Mouse (Mus musculus) midbrain, postnatal 0 days (tissue): ENCODE measurements around the gene Tspyl2. TPM values are rescaled to one million over a fixed set of nuclear protein-coding genes. Genes with fewer than 3 reads are reported as not detected.
"Not testable (repeated sequence)": the region's sequence is repeated elsewhere in the genome, so short reads cannot be mapped to it uniquely, and the experiment has no call there.

Source experiments
- ATAC-seq: fragments of 200-750 bp; cut with Nextera tagmentation; 2 replicates; pipeline ENCODE4 v1.8.0; 2017; ENCODE audit warnings: moderate number of reproducible peaks, mild to moderate bottlenecking, moderate TSS enrichment, moderate library complexity; ENCODE audit not compliant: low FRiP score
- DNase-seq: peaks from one replicate; pipeline ENCODE4 v3.0.0-alpha.2; 2015; ENCODE audit warnings: low spot score
- H3K27ac ChIP-seq: fragments of 300-500 bp; sonication (generic); 2 replicates; pipeline ENCODE4 v1.5.1; 2014; ENCODE audit warnings: low read depth, mild to moderate bottlenecking, low read length, mixed read lengths
- H3K27me3 ChIP-seq: fragments of 300-500 bp; sonication (generic); 2 replicates; pipeline ENCODE4 v1.6.1; 2014; ENCODE audit warnings: low read length, control low read depth, mixed read lengths; ENCODE audit not compliant: insufficient read depth
- H3K36me3 ChIP-seq: fragments of 300-500 bp; sonication (generic); 2 replicates; pipeline ENCODE4 v1.6.1; 2014; ENCODE audit warnings: low read length, control low read depth, mixed read lengths; ENCODE audit not compliant: insufficient read depth
- H3K4me1 ChIP-seq: fragments of 300-500 bp; sonication (generic); 2 replicates; pipeline ENCODE4 v1.6.1; 2014; ENCODE audit warnings: mild to moderate bottlenecking, control low read depth, antibody characterized with exemption, low read length, mixed read lengths; ENCODE audit not compliant: insufficient read depth
- H3K4me2 ChIP-seq: fragments of 300-500 bp; sonication (generic); 2 replicates; pipeline ENCODE4 v1.6.1; 2014; ENCODE audit warnings: low read depth, mild to moderate bottlenecking, low read length, mixed read lengths; ENCODE audit not compliant: poor library complexity, severe bottlenecking
- H3K4me3 ChIP-seq: fragments of 300-500 bp; sonication (generic); 2 replicates; pipeline ENCODE4 v1.5.1; 2014; ENCODE audit warnings: low read depth, mild to moderate bottlenecking, low read length, moderate library complexity
- H3K9ac ChIP-seq: fragments of 300-500 bp; sonication (generic); replicated peaks from 2 replicates; pipeline ENCODE4 v1.6.1; 2014; ENCODE audit warnings: mild to moderate bottlenecking, low read length, moderate library complexity, mixed read lengths; ENCODE audit not compliant: poor library complexity, severe bottlenecking
- H3K9me3 ChIP-seq: fragments of 300-500 bp; sonication (generic); 2 replicates; pipeline ENCODE4 v1.6.1; 2016; ENCODE audit warnings: low read length, control low read depth
- CTCF ChIP-seq: IDR thresholded peaks from 2 replicates; pipeline ENCODE4 v1.5.1; 2016; ENCODE audit warnings: antibody characterized with exemption, mild to moderate bottlenecking
- WGBS: fragments of 180-500 bp; shearing (Covaris S2); extraction: QIAGEN DNeasy Blood & Tissue Kit; methylation state at CpG from one replicate; pipeline ENCODE4 v1.1.7; 2014; 5-methylcytosine and 5-hydroxymethylcytosine counted together
- polyA plus RNA-seq: library from polyadenylated mRNA; unstranded; fragments of >200 nt; fragmentation: Nextera tagmentation; extraction: Ambion mirVana; gene quantifications from 2 replicates; pipeline ENCODE4 v1.2.1, GENCODE M21; 2015
- total RNA-seq: library from RNA; depleted of rRNA; stranded (reverse); fragments of >200 nt; gene quantifications from 2 replicates; pipeline ENCODE4 v1.2.3, GENCODE M21; 2014

Gene Tspyl2
- total and polyA plus RNA-seq, 2 experiments from 2014 or later = 29.1 to 56.8 TPM

DNA sequence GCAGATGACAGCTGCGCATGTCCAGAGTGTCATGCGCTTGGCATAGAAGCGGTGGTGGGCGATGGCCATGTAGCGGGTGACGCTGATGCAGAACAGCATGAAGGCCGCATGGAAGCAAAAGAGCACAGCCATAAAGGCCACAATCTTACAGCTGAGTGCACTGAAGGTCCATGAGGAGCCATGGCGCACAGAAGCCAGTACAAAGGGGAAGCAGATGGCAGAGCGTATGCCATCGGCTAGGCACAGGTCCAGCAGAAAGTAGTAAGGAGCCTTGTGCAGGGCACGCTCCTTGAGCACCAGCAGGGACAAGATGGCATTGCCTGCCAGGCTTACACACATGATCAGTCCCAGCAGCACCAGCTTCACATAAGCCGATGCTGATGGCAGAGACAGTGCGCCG is 4.8 kb upstream of the Tspyl2 start:
- H3K9me3 ChIP-seq = no peaks in the 10 kb centered on the region
- no peak for ATAC-seq
- peaks cover 11% of the 10 kb centered on the region; the same call in 1 of the 2 replicates for H3K27me3 ChIP-seq
- WGBS = 96% methylated on average over 14 of the region's 14 CpGs
- no peak overlapping the region for H3K4me3 ChIP-seq
- no peaks in the 10 kb centered on the region for H3K36me3 ChIP-seq
- no peak overlapping the region for H3K27ac ChIP-seq
- H3K4me1 ChIP-seq = no peaks in the 10 kb centered on the region
- H3K4me2 ChIP-seq = no peak overlapping the region
- no peak overlapping the region for H3K9ac ChIP-seq
- peak; percentile 74 for DNase-seq
- no peak for TF ChIP-seq CTCF

DNA sequence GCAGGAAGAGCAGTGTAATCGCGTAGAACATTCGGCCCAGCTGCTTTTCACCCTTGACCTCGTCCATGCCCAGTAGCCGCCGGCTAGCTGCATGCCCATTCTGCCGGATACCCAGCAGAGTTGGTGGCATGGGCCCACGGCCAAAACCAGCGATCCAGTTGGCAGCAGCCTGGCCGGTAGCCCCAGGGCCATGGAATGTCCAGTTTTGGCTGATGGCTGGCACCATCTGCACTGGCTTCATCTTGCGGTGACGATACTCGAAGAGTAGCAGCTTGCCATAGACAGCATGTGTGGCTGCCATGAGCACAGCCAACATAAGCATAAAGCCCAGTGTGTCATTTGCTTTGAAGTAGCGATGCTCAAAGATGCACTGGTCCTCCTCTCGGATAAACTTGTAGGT is 4.4 kb upstream of the Tspyl2 start:
- ATAC-seq (no peak), DNase-seq (peak; percentile 26)
- Histone ChIP-seq H3K4me1 (no peaks in the 10 kb centered on the region), H3K27ac (no peak overlapping the region), H3K27me3 (peaks cover 11% of the 10 kb centered on the region; the same call in 1 of the 2 replicates), H3K9ac (no peak overlapping the region), H3K9me3 (no peaks in the 10 kb centered on the region), H3K4me2 (no peak overlapping the region), H3K36me3 (no peaks in the 10 kb centered on the region), H3K4me3 (no peak overlapping the region)
- no peak for TF ChIP-seq CTCF
- 91% methylated on average over 15 of the region's 15 CpGs for WGBS

DNA sequence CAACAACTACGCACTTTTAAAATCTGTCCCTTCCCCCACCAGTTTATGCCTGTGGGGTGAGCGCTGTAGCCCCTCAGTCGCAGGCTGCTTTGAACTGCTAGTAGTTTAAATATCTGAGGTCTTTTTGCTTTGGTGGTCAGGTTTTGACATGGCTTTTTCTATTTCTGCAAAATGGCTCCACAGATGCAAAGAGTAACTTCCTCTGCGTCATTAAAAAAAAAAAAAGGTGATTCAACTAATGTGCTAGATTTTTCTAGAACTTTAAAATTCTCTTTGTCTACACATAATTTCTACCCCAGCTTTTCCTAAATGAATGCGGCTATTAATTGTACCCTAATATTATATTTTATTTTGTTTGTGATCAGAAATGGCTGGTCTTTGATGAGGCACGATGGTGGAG is 678 bp upstream of the Tspyl2 start:
- Histone ChIP-seq H3K27me3 (peaks cover 15% of the 10 kb centered on the region; the same call in 1 of the 2 replicates), H3K9me3 (no peaks in the 10 kb centered on the region), H3K9ac (no peak overlapping the region), H3K4me2 (peak overlapping the region; percentile 28; the same call in 1 of the 2 replicates), H3K4me1 (no peaks in the 10 kb centered on the region; the same call in 1 of the 2 replicates), H3K4me3 (peak overlapping the region; percentile 22), H3K36me3 (0 out of 2 replicates have a peak, but pooled peaks cover 2% of the 10 kb centered on the region), H3K27ac (peak overlapping the region; percentile 69)
- no peak for ATAC-seq
- 34% methylated on average over 6 of the region's 6 CpGs for WGBS
- TF ChIP-seq CTCF = no peak
- no peak for DNase-seq

DNA sequence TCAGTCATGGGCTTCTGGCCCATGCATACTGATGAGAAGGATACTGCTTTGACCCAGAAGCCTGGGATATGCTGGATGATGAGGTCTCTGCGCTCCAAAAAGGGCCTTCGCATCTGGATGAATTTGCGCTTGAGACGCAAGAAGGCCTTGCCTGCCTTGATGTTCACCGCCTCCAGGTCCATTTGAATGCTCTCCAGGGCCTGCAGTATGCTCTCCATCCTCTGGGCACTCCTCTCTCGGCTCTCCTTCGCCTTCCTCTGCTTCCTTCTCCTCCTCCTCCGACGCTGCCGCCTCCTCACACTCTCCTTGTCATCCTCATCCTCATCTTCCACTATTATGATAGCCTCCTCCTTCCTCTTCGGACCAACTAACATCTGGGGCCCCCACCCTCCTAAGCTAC is 729 bp downstream of the Tspyl2 start:
- DNase-seq (no peak), ATAC-seq (no peak)
- Histone ChIP-seq H3K4me3 (peak overlapping the region; percentile 51), H3K9me3 (no peaks in the 10 kb centered on the region), H3K4me2 (peak overlapping the region; percentile 44), H3K4me1 (peaks cover 2% of the 10 kb centered on the region; the same call in 1 of the 2 replicates), H3K27me3 (peaks cover 15% of the 10 kb centered on the region; the same call in 1 of the 2 replicates), H3K36me3 (0 out of 2 replicates have a peak, but pooled peaks cover 2% of the 10 kb centered on the region), H3K9ac (peak overlapping the region; percentile 80), H3K27ac (peak overlapping the region; percentile 92)
- WGBS = 25% methylated on average over 11 of the region's 11 CpGs
- TF ChIP-seq CTCF = no peak

DNA sequence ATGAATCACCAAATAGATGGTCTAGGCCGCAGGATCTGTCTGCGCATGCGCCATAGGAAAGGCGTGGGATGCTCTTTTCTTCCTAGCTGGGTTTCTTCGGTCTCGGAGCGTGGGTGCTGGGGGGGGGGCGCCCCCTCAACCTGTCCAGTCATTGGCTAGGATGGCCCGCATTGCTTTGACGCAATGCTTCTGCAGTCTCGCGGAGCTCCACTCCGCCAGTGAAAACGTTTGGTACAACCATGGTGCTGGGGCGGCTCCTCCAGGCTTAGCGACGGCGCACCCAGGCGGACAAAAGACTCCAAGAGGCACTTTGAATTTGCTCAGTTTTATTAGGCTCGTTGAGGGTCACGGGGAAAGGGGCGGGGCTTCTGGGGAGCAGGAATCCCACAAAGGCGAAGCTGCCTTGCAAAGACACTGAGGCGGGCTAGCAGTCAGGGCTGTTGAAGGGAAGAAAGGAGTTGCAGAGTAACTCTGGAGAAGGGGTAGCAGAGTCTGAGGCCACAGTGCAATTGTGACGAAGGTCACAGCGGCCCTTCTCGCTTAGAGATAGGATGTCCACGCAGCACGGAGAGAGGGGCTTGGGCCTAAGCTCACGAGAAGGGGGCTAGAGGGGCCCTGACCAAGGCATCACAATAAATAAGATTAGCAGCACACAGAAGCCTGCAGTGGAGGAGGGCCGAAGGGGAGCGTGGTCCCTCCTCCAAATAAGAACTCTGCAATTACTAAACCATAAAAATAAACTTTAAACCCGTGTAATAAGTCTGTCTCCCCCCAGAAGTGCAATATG is 5.5 kb downstream of the Tspyl2 start:
- 0 out of 2 replicates have a peak, but pooled peaks cover 2% of the 10 kb centered on the region for H3K36me3 ChIP-seq
- H3K4me2 ChIP-seq = peak overlapping the region; percentile 30; the same call in 1 of the 2 replicates
- DNase-seq (peak; percentile 96), ATAC-seq (peak; percentile 98)
- H3K4me1 ChIP-seq = peaks cover 2% of the 10 kb centered on the region; the same call in 1 of the 2 replicates
- 0 out of 2 replicates have a peak, but pooled peaks cover 4% of the 10 kb centered on the region for H3K27me3 ChIP-seq
- H3K4me3 ChIP-seq = no peak overlapping the region
- TF ChIP-seq CTCF = peak; percentile 41
- WGBS = 12% methylated on average over 33 of the region's 33 CpGs
- H3K9me3 ChIP-seq = no peaks in the 10 kb centered on the region
- H3K9ac ChIP-seq = peak overlapping the region; percentile 48; the same call in 1 of the 2 replicates
- H3K27ac ChIP-seq = peak overlapping the region; percentile 91

DNA sequence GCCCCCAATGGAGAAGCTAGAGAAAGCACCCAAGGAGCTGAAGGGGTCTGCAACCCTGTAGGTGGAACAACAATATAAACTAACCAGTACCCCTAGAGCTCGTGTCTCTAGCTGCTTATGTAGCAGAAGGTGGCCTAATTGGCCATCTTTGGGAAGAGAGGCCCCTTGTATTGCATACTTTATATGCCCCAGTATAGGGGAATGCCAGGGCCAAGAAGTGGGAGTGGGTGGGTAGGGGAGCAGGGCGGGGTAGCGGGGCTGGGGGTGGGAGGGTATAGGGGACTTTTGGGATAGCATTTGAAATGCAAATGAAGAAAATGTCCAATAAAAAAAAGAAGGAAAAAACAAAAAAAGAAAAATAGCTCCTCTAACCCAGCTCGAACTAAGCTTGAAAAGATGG is 6.1 kb downstream of the Tspyl2 start:
- not testable (repeated sequence) for H3K9ac ChIP-seq, H3K27ac ChIP-seq, DNase-seq, H3K27me3 ChIP-seq, H3K36me3 ChIP-seq, H3K4me1 ChIP-seq, H3K4me2 ChIP-seq, H3K4me3 ChIP-seq, H3K9me3 ChIP-seq
- 41% methylated on average over 4 of the region's 4 CpGs for WGBS
- peak; percentile 51 for ATAC-seq

DNA sequence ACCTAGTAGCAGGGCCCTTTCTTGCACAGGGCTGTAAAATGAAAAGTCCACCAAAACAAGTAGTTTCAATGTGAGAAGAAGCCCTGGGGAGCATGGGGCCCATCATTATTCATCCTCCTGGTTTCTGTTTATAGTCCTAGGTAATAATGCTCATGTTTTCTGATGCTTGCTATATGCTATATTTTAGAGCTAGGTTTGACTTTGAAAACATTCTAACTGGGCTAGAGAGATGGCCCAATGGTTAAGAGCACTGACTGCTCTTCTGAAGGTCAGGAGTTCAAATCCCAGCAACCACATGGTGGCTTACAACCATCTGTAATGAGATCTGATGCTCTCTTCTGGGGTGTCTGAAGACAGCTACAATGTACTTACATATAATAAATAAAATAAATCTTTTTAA is 12.8 kb downstream of the Tspyl2 start:
- not testable (repeated sequence) for ATAC-seq

More for the DNA sequence above, 12.8 kb downstream of the Tspyl2 start:
- not testable (repeated sequence) for H3K36me3 ChIP-seq, H3K4me1 ChIP-seq, H3K9me3 ChIP-seq, DNase-seq, H3K27ac ChIP-seq, H3K9ac ChIP-seq, H3K4me2 ChIP-seq, H3K4me3 ChIP-seq
- H3K27me3 ChIP-seq = peaks cover 15% of the 10 kb centered on the region; the same call in 1 of the 2 replicates
